Mouse (Mus musculus): ENCODE results near the gene Pdgfa.
A peak's percentile ranks its signal among the peaks of the same experiment; 100 is the strongest.

Gene Pdgfa

DNA sequence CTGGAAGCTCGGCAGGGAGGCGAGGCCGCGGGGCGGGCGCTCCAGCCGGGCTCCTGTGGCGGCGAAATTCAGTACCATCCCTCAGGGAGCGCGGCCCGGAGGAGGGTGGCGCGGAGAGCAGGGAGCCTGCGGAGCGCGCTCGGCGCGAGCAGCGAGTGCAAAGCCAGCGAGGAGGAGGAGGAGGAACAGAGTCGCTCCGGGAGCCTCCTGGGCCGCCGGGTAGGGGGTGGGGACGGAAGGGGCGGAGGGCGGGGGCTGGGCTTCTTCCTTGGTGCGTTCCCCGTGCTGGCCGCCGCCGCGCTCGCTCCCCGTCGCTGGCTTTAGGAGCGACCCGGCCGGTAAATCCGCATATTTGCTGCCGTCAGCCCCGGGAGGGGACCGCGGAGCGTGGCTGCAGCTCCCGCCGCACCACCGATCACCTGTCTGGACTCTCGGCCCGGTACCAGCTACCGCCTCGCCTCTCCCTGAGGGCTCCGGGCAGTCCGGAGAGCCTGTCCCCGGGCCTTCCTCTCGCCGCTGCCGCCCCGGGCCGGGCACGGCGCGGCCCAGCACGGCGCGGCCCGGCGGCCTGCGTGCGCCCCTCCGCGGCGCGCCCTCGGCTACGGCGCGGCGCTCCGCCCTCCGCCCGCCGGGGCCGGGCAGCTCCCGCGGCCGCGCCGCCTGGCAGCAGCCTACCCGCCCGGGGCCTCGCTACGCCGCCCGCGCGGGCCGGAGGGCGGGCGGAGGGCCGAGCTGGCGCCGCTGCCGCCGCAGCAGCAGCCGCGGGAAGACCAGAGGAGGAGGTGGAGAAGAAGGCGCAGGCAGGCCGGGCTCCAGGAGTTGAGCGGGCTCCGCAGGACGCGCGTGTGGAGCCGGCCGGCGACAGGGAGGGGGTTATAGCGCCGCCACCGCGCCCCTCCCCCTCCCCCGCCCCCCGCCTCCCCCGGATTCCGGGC, 2.1 kb downstream of the Pdgfa start:
- DNase-seq, result peak; percentile 80

DNA sequence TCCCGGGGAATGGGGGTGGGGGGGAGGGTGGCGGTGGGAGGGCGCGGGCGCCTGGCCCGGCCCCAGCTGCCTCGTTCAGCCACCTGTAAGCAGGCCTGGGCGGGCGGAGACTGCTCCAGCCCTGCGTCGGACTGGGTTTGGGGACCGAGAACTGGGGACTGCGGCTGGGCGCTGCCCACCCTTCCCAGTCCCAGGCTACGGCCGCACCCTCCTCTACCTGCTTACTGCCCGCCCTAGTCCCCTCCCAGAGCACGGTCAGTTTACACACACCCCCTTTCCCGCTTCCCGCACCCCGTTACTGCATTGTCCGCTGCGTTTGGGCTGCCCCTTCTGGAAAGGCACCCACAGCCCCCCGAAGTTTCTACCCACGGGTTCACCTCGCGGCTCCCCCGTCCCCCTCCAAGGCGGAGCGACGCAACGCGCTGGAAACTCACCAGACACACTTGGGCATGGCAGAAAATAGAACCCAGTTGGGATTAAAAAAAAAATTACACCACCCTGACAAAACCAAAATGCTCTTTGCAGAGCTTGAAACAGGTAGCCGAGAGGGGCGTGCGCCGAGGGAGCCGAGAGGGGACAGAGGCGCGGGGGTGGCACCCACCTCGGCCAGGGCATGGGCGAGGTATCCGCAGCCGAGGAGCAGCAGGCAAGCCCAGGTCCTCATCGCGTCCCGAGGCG, 2.9 kb downstream of the Pdgfa start:
- peak; percentile 40 for DNase-seq

DNA sequence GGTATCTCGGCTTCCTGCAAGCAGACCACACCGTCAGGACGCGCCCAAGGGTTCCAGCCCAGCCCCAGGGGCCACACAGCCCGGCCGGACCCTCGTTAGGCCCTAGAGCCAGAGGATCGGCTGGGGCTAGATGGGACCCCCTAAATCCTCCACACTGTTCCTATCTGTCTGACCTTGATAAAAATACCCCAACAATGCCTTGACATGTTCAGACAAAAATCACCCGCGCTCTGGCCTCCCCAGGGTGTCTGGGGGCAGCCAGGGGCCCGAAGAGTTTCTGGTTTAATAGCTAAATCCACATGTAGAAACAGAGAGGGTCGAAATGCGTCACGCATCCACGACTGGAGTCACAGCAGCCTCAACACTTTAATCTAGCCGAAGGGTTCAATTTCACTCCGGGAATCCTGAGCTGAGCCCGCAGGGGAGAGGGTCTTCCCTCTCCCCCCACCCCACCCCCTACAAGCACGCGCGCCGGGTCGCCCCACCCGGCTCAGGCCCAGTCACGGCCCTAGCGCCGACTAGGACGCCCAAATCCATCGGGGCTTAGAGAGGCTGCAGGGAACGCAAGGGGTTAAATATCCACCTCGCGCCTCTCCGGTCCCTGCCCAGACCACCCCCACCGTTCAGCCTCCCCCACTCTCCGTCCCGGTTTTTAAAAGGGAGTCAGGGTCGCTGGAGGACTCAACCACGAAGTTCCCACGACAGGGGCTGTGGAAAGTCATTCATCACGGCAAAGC, 3.6 kb downstream of the Pdgfa start:
- DNase-seq, result no peak

DNA sequence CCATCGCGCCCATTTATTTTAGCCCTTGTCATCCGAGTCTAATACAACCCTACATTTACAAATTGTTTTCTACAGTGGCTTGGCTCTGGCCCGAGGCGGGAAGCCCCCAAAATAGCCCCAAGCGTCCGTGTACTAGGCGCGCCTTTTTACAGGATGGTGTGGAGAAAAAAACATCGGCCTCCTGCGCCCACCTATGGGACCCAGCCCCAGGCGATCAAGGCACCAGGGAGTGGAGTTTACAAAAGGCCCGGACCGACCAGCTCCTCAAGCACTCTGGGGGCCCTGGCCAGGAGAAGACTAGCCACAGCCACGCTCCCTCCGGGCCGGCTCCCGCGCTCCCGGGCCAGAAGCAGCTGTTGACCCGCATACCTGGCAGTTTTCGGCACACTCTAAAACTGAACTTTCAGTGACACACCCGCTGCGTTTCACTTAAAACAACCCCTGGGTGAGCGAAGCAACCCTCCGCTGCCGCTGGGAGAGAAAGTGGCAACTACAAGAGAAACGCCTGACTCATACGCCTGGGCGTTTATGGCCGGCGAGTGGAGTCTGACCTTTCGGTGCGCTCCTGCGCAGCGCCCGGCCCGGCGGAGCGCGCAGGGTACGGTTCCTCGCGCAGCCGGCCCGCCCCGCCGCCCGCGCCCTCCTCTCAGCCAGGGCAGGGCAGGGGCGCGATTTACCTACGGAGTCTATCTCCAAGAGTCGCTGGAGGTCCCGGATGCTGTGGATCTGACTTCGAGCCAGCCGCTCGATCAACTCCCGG, 4.4 kb downstream of the Pdgfa start:
- DNase-seq, result peak; percentile 41

DNA sequence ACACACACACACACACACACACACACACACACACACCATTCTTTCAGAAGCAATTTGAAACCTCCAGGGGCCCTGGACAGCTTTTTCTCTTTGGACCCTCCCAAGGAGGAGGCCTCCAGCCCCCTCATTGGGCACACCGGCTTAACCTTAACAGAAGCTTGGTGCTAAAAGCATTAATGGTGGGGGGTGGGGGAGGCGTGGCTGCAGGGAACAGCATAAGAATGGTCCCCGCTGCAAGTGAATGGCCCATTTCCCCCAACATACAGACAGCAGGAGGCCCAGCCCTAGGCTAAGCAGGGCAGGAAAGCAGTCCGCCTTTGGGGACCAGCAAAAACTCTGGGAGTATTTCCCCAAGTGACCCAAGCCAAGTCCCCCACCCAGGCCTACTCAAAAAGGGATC, 5.4 kb downstream of the Pdgfa start:
- DNase-seq, result no peak

DNA sequence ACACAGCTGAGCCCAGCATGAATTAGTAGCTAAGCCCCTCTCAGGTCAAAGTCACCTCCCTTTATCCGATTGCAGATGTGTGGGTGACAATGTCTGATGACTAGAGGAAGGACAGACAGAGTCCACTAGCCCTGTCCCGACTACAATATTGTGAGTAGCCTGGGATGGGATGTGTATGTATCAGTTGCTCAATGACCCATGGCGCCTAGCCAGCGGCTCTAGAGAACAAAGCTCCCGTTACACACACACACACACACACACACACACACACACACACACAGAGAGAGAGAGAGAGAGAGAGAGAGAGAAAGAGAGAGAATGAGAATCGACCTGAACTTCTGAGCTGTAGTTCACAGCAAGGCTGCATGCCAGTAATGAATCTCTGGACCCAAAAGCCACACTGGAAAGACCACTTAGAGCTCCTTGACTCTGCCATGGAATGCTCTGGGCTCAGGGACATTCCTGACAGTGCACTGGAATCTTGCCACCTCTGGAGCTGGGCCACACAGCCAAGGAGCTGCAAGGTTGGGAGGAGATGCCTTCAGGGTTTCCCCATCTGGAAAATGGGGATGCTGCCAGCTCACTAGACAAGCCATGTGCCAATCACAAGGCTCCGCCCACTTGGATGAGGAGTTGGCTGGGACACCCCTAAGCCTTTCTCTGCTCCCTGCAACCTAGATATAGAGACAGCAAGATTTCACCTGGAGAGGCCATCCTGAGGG, 6.3 kb downstream of the Pdgfa start:
- peak; percentile 43 for DNase-seq

DNA sequence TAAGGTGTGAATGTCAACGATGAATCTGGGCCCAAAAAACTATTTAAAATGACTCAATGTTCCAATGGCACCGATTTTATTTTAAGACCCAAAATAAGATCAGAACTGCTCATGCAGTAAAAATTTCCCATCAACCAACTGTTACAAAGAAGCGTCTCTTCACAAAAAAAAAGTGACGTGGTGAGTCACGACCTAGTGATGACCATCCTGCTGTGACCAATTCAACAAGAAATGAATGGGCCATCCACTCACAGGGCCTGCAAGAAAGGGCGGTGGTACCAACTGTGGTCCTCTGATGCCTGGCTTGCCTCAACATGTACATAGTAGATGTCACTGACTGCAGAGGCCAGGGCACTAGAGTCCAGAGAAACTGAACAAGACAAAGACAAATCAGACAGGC, 7.6 kb downstream of the Pdgfa start:
- DNase-seq, result no peak

DNA sequence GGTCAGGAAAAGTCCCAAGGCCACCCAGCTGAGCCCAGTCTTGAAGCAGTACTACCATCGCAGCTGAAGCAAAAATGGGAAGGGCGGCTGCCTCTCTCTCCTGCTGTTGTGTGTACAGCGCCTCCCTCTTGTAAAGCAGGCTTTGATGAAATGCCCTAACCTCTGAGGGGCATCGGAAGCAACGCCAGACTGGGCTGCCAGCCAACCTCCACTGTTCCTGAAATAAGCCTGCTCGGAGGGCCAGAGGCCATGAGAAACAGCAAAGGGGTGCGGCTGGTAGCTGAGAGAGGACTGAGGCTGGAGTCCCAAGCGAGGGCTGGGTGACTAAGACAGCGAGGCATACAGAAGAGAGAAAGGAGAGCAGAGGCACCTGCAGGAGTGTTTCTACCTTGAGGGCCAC, 8.4 kb downstream of the Pdgfa start:
- DNase-seq, result peak; percentile 76

DNA sequence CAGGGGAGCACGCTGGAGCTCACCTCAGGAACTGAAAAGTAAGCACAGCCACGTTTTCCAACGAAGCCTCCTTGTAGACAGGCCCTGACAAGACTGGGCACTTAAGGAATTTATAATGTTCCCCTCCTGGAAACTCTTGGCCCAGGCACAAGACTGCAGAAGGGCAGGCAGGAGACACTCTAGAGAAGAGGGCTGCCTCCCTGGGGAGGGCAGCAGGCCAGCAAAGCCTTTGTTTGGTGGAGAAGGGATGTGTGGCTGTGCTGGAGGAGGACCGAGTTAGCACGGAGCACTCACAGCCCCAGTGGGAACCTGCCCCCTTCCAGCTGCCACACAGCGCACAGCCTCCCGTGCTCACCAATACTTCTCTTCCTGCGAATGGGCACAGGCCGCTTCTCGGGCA, 9.2 kb downstream of the Pdgfa start:
- no peak for DNase-seq

DNA sequence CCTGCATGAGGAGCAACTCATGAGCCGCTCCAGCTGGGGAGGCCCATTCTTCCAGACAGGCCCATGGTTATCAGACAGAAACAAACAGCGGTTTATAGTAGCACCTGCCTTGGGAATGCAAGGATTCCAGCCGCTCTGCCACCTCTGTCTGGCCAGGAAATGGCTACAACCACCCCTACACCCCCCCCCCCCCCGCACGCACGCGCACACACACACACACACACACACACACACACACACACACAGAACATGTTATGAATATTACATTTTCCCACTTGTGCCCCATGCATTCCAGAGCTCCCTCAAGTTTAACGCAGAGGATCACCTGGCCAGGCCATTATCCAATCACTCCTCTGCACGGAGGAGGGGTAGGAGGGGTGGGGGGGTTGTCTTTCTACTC, 15.2 kb downstream of the Pdgfa start:
- DNase-seq, result no peak

DNA sequence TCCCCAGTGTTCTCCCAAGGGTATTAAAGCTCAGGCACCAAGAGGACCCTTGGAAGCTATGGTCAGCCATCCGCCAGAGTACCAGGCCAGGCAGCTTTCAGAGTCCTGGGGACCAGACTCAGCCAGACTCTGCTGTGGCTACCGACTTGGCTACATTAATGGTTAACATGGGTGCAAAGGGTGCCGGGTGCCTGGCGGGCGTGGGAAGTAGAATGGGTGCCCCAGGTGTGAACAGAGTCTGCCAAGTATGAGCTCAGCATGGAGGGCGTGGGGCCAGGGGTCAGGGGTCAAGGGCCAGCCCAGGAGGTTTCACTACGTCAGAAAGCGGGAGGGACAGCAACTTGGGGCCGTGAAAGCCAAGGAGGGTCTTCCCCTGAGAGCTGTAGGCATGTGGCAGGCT, 16.6 kb downstream of the Pdgfa start:
- DNase-seq, result peak; percentile 93

DNA sequence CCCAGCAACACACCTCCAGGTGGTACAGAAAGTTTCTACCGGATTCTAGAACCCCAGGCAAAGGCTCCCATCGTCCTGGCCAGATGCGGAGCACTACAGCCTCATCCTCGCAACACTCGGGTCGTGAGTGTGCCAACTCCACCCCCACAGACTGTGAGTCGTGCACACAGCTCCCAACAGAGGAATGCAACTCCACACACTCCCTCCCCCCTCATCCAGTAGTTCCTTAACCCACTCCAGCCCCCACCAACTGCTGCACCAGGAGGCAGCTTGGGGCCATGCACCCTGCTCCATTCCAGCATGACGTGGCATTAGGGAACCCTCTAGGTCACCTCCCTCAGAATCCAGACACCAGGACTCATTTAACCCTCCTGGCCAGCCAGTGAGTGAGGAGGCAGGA, 17.3 kb downstream of the Pdgfa start:
- DNase-seq, result peak; percentile 59

DNA sequence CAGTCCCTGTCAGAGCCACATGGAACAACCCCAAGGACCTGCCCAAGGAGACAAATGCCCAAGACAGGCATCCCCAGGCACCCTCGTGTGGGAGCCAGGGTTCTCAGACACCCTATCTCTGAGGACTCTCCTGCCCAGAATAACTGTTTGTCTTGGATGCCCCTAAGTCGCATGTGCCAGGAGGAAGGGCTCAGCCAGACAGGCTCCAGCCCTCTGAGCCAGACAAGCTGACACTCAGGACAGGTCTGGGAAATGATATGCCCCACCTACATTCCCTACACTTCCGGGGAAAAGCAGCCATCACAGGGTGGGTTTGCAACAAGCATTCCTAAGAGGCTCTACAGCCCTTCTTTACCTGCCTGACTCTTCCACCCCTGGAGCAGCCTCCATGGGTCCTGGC, 19.4 kb downstream of the Pdgfa start:
- DNase-seq, result no peak

DNA sequence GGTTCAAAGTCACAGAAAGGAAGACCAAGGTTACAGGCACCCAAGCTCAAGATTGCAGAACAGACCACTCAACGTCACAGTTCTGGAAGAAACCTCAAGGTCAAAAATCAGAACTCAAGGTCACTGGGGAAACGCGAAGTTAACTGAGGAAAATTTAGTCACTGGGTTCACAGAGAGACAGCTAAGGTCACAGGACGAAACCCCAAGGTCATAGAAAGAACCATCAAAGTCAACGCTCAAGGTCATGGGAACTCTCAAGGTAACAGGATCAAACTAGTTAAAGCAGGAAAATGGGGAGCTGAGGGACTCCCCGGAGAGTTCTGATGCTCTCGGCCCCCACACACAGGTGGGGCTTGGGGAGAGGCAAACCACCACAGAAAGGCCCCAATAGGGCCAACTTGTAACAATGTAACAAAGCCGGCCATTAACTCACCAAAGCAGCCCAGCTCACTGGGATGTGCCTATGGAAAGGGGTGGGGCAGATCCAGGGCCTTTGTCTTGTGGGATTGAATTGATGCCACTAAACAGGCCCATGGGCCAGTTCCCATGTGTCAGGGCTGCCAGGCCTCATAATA, 22.2 kb downstream of the Pdgfa start:
- no peak for DNase-seq

DNA sequence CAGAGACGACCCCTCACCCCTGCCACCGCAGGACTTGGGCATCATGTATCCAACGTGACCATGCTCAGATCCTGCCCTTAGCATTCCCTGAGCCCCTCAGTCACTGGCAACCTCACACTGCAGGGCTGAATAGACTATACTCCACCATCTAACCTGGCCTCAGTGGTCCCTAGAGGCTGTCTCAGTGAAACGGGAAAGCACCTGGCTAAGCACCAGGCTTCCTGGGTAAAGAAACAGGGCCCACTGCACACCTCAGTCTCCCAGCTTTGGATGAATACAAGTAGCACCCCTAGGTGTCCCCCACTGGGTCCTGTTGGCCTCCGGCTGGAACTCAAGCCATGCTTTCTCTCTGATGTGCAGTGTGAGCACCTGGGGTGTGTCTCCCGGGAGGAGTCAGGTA, 23.7 kb downstream of the Pdgfa start:
- DNase-seq, result no peak

DNA sequence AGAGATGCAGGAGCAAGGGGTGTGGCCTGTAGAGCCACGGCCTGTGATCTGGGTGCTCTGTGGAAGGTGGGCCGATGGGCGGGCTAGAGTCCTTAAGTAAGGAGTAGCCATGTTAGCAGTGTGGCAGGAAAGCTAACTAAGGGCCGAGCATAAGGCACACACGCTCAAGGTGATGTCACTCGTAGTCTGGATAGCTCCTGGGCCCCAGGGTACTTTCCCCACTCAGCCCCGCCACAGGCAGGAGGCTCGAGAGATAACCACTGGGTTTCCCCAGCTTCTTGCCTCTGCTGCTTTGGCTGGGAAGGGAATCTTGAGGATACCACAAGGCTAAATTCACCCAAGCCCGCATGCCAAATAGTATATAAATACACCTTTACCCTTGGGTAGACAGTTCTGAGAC, 25.8 kb downstream of the Pdgfa start:
- no peak for DNase-seq

DNA sequence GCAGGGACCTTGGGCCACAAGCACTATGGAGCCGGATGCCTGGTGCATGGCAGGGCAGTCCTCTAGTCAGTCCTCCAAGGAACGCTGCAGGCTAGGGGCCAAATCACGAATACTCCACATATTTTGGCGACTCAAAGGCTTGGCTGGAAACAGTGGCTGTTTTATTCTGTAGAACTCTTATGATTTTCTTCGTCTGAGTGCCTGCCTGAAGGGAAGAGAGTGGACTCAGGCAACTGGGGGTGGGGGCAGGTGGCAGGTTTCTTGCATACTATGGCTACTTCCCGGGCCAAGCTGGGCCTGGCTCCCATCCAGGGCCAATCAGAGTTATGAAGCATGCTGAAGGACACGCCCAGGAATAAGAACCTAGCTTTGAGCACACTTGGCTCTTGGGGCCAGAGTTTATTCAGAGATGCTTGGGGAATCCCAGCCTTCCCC, 27.1 kb downstream of the Pdgfa start:
- peak; percentile 58 for DNase-seq

DNA sequence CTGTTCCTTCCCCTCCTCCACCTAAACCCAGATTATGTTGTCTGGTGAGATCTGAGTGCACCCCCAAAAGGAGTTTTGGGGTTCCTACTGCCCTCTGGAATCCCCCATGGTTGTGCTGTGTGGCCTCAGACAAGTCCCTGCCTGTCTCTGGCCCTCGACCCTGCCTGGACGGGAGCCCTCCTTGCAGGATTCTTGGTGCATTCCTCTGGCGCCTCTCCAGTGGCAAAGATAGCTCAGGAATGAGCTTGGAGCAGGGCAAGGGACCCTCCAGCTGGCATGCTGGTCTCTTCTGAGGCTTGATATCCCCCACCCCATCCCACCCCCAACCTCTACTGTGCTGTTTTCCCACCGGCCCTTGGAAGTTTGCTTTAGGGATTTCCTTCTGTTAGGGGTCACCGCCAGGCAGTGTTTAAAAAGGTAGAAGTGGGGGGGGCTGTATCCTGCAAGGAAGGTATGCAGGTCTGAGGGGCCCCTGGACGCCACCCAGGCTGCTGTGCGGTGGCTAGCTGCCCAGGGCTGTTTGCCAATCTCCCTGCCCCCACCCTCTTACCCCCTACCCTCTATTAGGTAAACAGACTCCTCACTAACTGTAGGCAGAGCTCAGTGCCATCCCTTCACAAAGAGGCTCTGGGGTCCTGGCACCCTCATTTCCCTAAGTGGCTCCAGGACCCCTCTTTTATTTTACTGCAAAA, 31.0 kb downstream of the Pdgfa start:
- no peak for DNase-seq

DNA sequence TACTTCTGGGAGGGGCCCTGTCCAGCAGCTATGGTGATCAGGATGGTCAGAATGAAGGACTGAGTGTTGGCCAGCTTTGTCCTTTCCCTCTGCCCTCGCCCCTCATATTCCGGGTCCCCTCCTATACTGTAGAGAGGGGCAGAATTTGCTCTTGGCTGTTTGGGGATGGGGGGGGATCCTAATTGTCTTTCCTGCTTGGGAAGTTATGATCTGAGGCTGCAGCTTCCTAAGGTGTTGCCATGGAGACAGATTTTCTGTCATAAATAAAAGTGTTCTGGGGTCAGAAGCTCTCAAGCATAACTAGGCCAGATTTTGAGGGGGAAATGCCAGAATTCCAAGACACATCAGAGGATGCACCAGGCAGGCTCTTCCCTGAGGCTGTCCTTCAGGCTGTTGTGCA, 31.6 kb downstream of the Pdgfa start:
- no peak for DNase-seq

DNA sequence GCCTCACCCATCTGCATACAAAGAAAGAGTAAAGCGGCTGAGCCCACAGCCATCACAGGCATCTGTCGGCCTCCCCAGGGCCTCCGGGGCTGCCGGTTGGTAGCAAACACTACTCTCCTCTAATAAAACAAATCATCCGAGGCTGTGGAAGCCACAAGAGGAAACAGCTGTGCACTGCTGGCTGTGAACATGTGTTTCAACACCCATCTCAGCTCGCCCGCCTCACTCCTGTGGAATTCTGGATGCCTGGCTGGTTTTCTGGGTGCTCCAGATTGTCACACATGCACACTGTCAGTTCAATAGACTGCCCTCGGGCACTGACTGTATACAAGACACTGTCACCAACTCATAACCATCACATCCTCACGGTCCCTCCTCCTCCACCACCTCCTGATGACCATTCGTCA, 40.7 kb downstream of the Pdgfa start:
- DNase-seq, result no peak

DNA sequence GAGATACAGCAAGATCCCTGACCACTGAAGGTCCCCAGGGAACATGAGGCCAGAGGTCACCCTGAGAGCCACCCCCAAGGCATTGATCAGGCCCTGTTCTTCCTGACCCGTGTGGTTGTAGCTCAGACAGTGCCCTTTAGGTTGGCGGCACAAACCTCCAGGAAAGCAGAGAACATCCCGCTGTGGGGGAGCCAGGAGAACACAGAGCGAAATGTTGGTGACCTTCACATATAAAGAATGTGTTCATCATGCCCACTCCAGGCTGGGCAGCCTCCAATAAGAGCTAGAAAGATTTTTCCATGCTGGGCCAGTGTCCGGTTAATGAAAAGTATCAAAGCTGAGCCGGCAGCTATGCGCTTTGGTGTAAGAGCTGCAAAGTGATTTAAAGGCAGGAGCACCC, 43.2 kb downstream of the Pdgfa start:
- DNase-seq, result no peak

Measured in kidney, adult 11 months (tissue).